Mouse (Mus musculus) liver, embryonic 14.5 days (tissue): ENCODE measurements at regions not wholly inside any gene's neighbourhood (a gene's known extent, or its start where the extent isn't known, plus 50 kb on each side); places are given as distances from the start of the nearest gene placed in this dataset.

Experiments used
- CTCF ChIP-seq: IDR thresholded peaks from 2 replicates; pipeline ENCODE4 v1.5.1; 2016; ENCODE audit warnings: antibody characterized with exemption, low read depth, control low read depth
- EP300 ChIP-seq: IDR thresholded peaks from 2 replicates; pipeline ENCODE4 v1.6.1; 2016; ENCODE audit warnings: antibody characterized with exemption, low read depth

DNA sequence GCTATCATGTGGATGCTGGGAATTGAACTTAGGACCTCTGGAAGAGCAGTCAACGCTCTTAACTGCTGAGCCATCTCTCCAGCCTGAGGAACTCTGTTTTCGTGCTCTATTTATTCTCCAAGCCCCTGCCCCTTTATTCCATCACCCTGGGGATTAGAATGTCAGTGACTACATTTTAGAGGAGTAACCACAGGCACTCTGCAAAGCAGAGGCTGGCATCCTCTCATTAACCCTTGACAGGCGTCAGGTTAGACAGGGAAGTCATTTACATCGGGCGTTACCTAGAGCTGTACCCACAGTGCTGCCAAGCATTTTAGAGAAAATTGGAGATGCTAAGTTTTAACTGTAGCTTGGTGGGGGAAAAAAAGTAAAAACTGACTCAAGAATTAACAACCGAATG is 105.4 kb upstream of the Krr1 start:
- no peak for TF ChIP-seq EP300
- TF ChIP-seq CTCF = no peak
